Mouse (Mus musculus): ENCODE data around the gene Ppp2r5b. TPM values are rescaled to one million over a fixed set of nuclear protein-coding genes. Genes with fewer than 3 reads are reported as not detected.

Ppp2r5b gene
- 10.7 and 12.1 TPM in 2 replicates for total RNA-seq (2023)

DNA sequence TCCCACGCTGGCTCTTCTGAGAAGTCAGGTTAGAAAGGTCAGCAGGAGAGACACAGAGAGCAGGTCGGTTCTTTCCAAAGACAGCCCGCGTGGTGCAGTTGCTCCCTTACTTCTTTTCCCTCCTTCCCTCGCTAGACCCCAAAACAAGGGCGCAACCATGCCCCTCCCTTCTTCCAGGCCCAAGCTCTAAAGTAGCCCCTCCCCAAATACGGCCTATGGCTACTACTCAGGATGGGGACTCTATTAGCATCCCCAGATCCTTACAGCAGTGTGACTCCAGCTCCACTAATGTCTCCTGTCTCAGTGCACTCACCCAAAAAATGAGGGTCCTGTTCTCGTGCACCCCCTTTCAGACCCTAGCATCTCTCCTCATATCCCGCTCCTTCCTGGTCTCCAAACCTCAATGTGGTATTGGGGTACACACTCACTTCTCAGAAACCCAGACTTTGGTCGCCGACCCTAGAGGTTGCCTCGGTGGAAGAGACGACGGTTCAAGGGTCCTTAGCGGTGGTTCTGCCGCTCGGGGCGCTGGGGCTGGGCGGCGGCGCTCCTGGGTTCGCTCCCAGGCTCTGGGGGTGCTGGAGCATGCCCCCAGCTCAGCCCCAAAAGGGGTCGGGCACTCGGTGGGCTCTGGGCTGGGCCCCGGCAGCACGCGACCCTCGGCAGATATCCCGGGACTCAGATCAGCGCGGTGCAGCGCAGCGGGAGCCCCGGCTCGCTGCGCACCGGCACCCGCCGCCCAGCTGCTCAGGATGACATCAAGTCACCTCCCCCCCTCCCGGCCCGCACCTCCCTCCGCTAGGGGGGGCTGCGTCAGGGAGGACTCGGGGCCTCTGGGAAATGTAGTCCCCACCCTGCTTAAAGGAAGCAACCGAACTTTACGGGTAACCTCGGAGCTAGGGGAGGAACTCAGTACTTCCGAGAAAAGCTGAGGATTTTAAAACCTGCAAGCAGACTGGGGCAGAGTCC is at the start of gene Ppp2r5b:
Gene Ppp2r5b (minus strand): TSS at position 789 of the 969 bp plus-strand sequence.

DNA sequence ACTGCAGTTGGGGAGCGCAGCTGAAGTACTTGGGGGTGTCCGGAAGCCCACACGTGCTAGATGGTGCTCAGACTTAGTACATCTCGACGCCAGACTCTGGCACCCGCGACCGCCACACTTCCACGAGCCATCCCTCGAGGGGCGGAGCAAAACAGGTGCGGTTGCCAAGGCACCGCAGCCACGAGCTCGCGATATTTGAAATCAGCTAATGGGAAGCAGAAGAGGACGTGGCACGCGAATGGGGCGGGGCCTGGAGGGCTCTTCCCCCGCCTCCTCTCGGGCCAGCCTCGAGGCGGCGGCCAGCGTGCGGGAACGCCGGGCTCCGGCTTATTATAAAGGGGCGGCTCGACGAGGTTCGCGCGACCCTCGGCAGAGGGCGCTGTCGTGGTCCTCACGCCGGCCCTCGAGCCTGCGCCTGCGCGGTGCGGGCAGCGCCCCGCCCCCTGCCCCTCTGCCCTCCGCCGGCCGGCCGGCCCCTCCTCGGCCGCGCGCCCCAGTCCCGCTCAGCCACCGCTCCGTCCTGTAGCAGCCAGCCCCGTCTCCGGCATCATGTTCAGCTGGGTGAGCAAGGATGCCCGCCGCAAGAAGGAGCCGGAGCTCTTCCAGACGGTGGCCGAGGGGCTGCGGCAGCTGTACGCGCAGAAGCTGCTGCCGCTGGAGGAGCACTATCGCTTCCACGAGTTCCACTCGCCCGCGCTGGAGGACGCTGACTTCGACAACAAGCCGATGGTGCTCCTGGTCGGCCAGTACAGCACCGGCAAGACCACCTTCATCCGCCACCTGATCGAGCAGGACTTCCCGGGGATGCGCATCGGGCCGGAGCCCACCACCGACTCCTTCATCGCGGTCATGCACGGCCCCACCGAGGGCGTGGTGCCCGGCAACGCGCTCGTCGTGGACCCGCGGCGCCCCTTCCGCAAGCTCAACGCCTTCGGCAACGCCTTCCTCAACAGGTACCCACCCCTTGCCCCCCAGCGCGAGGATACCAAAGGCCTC is 41.1 kb upstream of the Ppp2r5b start, which contains the start of gene Ehd1:
Gene Ehd1 (plus strand): TSS at position 300 of the 996 bp plus-strand sequence.

DNA sequence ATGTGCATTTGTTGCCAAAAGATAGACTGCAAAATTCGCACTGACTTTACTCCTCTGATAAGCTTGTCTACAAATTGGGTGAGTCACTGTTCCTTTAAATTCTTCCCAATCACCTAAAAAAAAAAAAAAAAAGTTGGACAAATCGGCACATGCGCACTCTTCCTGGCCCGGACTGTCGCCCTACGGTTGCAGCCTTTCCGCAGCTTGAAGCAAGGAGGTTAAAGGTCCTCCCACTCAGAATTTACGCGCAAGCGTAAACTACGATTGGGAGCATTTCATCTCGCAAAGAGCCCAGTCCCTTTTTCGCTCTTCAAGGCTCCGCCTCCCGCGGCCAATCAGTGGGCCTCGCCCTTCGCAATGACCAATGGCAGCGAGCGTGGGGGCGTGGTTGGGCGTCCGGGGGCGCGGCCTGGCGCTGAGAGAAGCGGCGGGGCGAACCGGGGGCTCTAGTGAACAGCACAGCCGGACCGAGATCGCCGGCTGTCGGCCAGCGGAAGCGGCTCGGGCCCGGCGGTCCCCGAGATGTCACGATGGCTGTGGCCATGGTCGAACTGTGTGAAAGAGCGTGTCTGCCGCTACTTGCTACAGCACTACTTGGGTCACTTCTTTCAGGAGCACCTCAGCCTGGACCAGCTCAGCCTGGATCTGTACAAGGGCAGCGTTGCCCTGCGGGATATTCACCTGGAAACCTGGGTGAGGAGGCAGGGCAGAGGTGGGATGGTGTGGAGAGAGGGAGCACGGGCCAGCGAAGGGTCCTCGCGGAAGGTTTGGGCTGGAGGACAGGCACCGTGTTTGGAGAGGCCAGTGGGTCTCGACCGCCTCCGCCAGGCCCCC is 5.8 kb upstream of the Ppp2r5b start, which contains the start of gene Atg2a:
Gene Atg2a (plus strand): TSS at position 395 of the 834 bp plus-strand sequence.

DNA sequence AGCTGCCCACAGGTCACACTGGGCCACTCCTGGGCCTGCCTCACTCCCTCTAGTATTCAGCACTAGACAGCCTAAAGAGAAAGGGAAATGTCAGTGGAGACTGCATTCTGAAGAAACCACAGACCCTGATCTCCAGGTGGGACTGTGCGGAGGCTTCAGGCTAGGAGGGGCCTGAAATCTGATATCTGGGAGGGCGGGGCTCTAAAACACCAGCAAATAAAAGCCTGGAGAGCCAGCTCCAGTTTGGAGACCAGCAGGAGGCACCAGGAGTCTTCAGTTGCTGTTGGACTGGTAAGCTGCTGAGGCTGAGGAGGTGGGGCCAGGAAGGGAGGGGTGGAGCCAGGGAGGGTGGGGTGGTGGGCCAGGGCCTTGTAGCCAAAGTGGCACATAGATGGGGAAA is 9.5 kb downstream of the Ppp2r5b start, which contains the start of gene Gpha2:
Gene Gpha2 (plus strand): TSS at position 246 of the 400 bp plus-strand sequence.

DNA sequence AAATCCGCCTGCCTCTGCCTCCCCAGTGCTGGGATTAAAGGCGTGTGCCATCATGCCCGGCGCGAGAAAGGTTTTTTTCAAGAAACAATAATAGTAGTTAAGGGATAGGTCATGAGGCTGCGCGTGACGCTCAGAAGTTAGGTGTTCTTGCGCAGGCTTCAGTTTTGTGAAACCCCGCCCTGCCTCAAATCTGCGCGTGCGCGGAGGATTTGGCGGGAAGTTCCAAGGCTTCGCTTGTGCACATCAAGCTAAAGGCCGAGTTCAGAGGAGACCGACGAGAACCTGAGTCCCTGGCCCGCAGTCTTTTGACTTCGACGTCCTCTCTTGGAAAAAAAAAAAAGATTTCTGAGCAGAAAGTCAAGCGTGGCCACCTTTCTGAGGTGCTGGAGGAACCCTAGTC is 51.5 kb downstream of the Ppp2r5b start, which contains the start of gene Majin:
Gene Majin (plus strand): TSS at position 258 of the 400 bp plus-strand sequence.

Other genes with a start within 250 kb of the Ppp2r5b start
- gene Slc22a20, start 249.7 kb downstream of the Ppp2r5b start, total RNA-seq (2023): 2.7 and 3.2 TPM in 2 replicates
- gene Capn1, start 220.0 kb downstream of the Ppp2r5b start, total RNA-seq (2023): 255 and 284 TPM in 2 replicates
- gene Syvn1, start 189.3 kb downstream of the Ppp2r5b start, total RNA-seq (2023): 59.6 and 66.3 TPM in 2 replicates
- 12.9 and 14.9 TPM in 2 replicates for gene Mrpl49, start 178.1 kb downstream of the Ppp2r5b start, total RNA-seq (2023)
- 1,270 and 1,374 TPM in 2 replicates for gene Fau, start 178.0 kb downstream of the Ppp2r5b start, total RNA-seq (2023)
- gene Znhit2, start 174.7 kb downstream of the Ppp2r5b start, total RNA-seq (2023): 7.4 and 16.4 TPM in 2 replicates
- gene Tm7sf2, start 167.5 kb downstream of the Ppp2r5b start, total RNA-seq (2023): 5.3 and 7.3 TPM in 2 replicates
- 64.1 and 87.5 TPM in 2 replicates for gene Vps51, start 158.6 kb downstream of the Ppp2r5b start, total RNA-seq (2023)
- gene Tmem262, start 155.8 kb downstream of the Ppp2r5b start, total RNA-seq (2023): not detected in 2 replicates
- gene Gm28374, start 153.6 kb downstream of the Ppp2r5b start, total RNA-seq (2023): not detected in 2 replicates
- gene Zfpl1, start 150.9 kb downstream of the Ppp2r5b start, total RNA-seq (2023): 43.5 and 45.7 TPM in 2 replicates
- 31.1 and 36.1 TPM in 2 replicates for gene Cdca5, start 150.9 kb downstream of the Ppp2r5b start, total RNA-seq (2023)
- gene AC131692.1, start 141.5 kb downstream of the Ppp2r5b start, total RNA-seq (2023): 1.8 and 2.3 TPM in 2 replicates
- 0.25 and 0.66 TPM in 2 replicates for gene Naaladl1, start 130.1 kb downstream of the Ppp2r5b start, total RNA-seq (2023)
- gene Sac3d1, start 117.2 kb downstream of the Ppp2r5b start, total RNA-seq (2023): 3.4 and 3.6 TPM in 2 replicates
- 14.9 and 15.0 TPM in 2 replicates for gene Snx15, start 107.6 kb downstream of the Ppp2r5b start, total RNA-seq (2023)
- gene Batf2, start 94.9 kb downstream of the Ppp2r5b start, total RNA-seq (2023): not detected in 2 replicates
- gene Arl2, start 94.3 kb downstream of the Ppp2r5b start, total RNA-seq (2023): 7.5 and 9.2 TPM in 2 replicates
- not detected in 2 replicates for gene Majin, start 51.5 kb downstream of the Ppp2r5b start, total RNA-seq (2023)
- gene Gpha2, start 9.5 kb downstream of the Ppp2r5b start, total RNA-seq (2023): not detected in 2 replicates
- gene Atg2a, start 5.8 kb upstream of the Ppp2r5b start, total RNA-seq (2023): 358 and 488 TPM in 2 replicates
- 324 and 384 TPM in 2 replicates for gene Ehd1, start 40.9 kb upstream of the Ppp2r5b start, total RNA-seq (2023)
- gene Cdc42bpg, start 70.6 kb upstream of the Ppp2r5b start, total RNA-seq (2023): 13.6 and 16.9 TPM in 2 replicates
- 15.3 and 16.6 TPM in 2 replicates for gene Men1, start 99.1 kb upstream of the Ppp2r5b start, total RNA-seq (2023)
- gene Map4k2, start 105.3 kb upstream of the Ppp2r5b start, total RNA-seq (2023): 420 and 482 TPM in 2 replicates
- 533 and 628 TPM in 2 replicates for gene Sf1, start 127.8 kb upstream of the Ppp2r5b start, total RNA-seq (2023)
- 22.1 and 26.7 TPM in 2 replicates for gene Pygm, start 148.5 kb upstream of the Ppp2r5b start, total RNA-seq (2023)
- 406 and 467 TPM in 2 replicates for gene Rasgrp2, start 163.5 kb upstream of the Ppp2r5b start, total RNA-seq (2023)
- gene Nrxn2, start 182.9 kb upstream of the Ppp2r5b start, total RNA-seq (2023): 0.16 and 0.25 TPM in 2 replicates

Measured in neutrophil, adult 65 days (primary cell).